Mouse (Mus musculus) liver, embryonic 15.5 days (tissue): ENCODE results near the gene Foxd4. TPM values are rescaled to one million over a fixed set of nuclear protein-coding genes. Genes with fewer than 3 reads are reported as not detected.
"Not testable (repeated sequence)": the region's sequence is repeated elsewhere in the genome, so short reads cannot be mapped to it uniquely, and the experiment has no call there.

Experiments used
- ATAC-seq: fragments of 200-750 bp; cut with Nextera tagmentation; 2 replicates; pipeline ENCODE4 v1.8.0; 2017; ENCODE audit warnings: moderate number of reproducible peaks, mild to moderate bottlenecking, moderate library complexity; ENCODE audit not compliant: insufficient read depth
- H3K27ac ChIP-seq: fragments of 300-500 bp; sonication (generic); replicated peaks from 2 replicates; pipeline ENCODE4 v1.5.1; 2015; ENCODE audit warnings: mild to moderate bottlenecking, inconsistent platforms
- H3K27me3 ChIP-seq: fragments of 300-500 bp; sonication (generic); 2 replicates; pipeline ENCODE4 v1.6.1; 2015; ENCODE audit warnings: mild to moderate bottlenecking, inconsistent platforms
- H3K36me3 ChIP-seq: fragments of 300-500 bp; sonication (generic); replicated peaks from 2 replicates; pipeline ENCODE4 v1.6.1; 2015; ENCODE audit warnings: moderate library complexity, mild to moderate bottlenecking, inconsistent platforms
- H3K4me1 ChIP-seq: fragments of 300-500 bp; sonication (generic); replicated peaks from 2 replicates; pipeline ENCODE4 v1.6.1; 2015; ENCODE audit warnings: inconsistent platforms
- H3K4me2 ChIP-seq: fragments of 300-500 bp; sonication (generic); 2 replicates; pipeline ENCODE4 v1.6.1; 2015; ENCODE audit warnings: moderate library complexity, mild to moderate bottlenecking, inconsistent platforms
- H3K4me3 ChIP-seq: fragments of 300-500 bp; sonication (generic); replicated peaks from 2 replicates; pipeline ENCODE4 v1.5.1; 2015; ENCODE audit warnings: mild to moderate bottlenecking, inconsistent platforms
- H3K9ac ChIP-seq: fragments of 300-500 bp; sonication (generic); 2 replicates; pipeline ENCODE4 v1.6.1; 2015; ENCODE audit warnings: moderate library complexity, mild to moderate bottlenecking, inconsistent platforms
- H3K9me3 ChIP-seq: fragments of 300-500 bp; sonication (generic); replicated peaks from 2 replicates; pipeline ENCODE4 v1.6.1; 2016; ENCODE audit warnings: inconsistent platforms
- WGBS: fragments of 180-500 bp; shearing (Covaris S2); methylation state at CpG from one replicate; pipeline ENCODE4 v1.1.7; 2015; ENCODE audit warnings: mixed read lengths; ENCODE audit not compliant: insufficient replicate concordance; 5-methylcytosine and 5-hydroxymethylcytosine counted together
- polyA plus RNA-seq: library from polyadenylated mRNA; unstranded; fragments of >200 nt; fragmentation: Nextera tagmentation; extraction: Ambion mirVana; gene quantifications from 2 replicates; pipeline ENCODE4 v1.2.1, GENCODE M21; 2015

Gene Foxd4
- polyA plus RNA-seq, 1 experiment from 2014 or later: not detected

- WGBS: 1% methylated on average over 84 of the region's 84 CpGs
These were observed 1.1 kb downstream of the Foxd4 start for GRCm38 (mm10) chr19:24899578-24900544.

GRCm38 (mm10) chr19:24898737-24899577 lies 2.0 kb downstream of the Foxd4 start:
- Histone ChIP-seq H3K4me3 (peak overlapping the region; percentile 20), H3K4me2 (peak overlapping the region; percentile 48), H3K4me1 (no peaks in the 10 kb centered on the region), H3K27ac (no peak overlapping the region), H3K27me3 (peaks cover 88% of the 10 kb centered on the region), H3K36me3 (no peaks in the 10 kb centered on the region), H3K9me3 (no peaks in the 10 kb centered on the region), H3K9ac (no peak overlapping the region)
- ATAC-seq: no peak
- 5% methylated on average over 34 of the region's 34 CpGs for WGBS

More at GRCm38 (mm10) chr19:24899578-24900544, 1.1 kb downstream of the Foxd4 start:
- peak overlapping the region; percentile 20 for H3K4me3 ChIP-seq
- peak overlapping the region; percentile 48 for H3K4me2 ChIP-seq
- no peaks in the 10 kb centered on the region for H3K4me1 ChIP-seq
- no peak overlapping the region for H3K27ac ChIP-seq
- peaks cover 96% of the 10 kb centered on the region for H3K27me3 ChIP-seq
- H3K9ac ChIP-seq: no peak overlapping the region
- no peaks in the 10 kb centered on the region for H3K9me3 ChIP-seq
- no peaks in the 10 kb centered on the region for H3K36me3 ChIP-seq
- no peak for ATAC-seq

DNA sequence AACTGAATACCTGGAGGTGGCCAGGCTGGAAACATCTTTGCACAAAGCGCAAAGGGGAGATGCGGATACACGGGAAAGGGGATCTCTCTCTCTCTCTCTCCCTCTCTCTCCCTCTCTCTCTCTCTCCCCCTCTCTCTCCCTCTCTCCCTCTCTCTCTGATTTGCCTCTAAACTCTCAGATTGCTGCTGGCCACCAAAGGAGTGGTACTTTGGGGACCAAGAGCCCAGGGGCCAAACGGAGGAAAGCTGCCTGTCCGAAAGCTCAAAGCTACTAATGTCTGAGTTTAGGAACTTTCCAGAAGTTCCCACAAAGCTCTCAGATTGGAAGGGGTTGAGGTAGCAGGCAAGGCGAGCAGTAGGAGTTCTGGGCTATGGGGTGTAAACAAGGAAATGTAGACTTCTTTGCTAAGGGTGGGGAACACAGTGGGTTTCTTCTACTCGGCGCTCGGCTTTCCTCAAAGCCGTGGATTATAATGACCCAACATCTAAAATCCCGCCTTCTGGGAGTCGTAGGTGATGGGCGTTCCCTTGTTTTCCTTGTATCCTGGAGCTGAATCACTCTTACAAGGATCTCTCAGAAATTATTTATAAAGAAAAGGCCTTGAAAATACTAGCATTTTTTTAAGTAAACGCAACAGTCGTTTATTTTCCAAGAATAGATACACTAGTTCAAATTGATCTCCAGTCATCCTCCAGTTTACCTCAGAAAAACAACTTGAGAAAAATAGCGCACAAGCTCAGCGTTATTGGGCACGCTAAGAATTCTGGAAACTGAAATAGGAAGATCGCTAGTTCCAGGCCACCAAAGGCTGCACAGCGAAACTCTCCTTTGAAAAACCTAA lies 2.9 kb downstream of the Foxd4 start:
- WGBS: 3% methylated on average over 20 of the region's 20 CpGs

GRCm38 (mm10) chr19:24897006-24897895 lies 3.7 kb downstream of the Foxd4 start:
- Histone ChIP-seq H3K36me3 (no peaks in the 10 kb centered on the region), H3K4me1 (no peaks in the 10 kb centered on the region), H3K4me3 (no peak overlapping the region), H3K9ac (no peak overlapping the region), H3K27me3 (peaks cover 73% of the 10 kb centered on the region), H3K9me3 (no peaks in the 10 kb centered on the region), H3K4me2 (no peak overlapping the region; the same call in 1 of the 2 replicates), H3K27ac (no peak overlapping the region)
- no peak for ATAC-seq
- WGBS: 2% methylated on average over 57 of the region's 57 CpGs

More for the DNA sequence above, 2.9 kb downstream of the Foxd4 start:
- Histone ChIP-seq H3K4me1 (no peaks in the 10 kb centered on the region), H3K4me3 (no peak overlapping the region), H3K27ac (no peak overlapping the region), H3K27me3 (peaks cover 81% of the 10 kb centered on the region), H3K36me3 (no peaks in the 10 kb centered on the region), H3K9me3 (no peaks in the 10 kb centered on the region), H3K9ac (no peak overlapping the region), H3K4me2 (no peak overlapping the region)
- ATAC-seq: no peak

DNA sequence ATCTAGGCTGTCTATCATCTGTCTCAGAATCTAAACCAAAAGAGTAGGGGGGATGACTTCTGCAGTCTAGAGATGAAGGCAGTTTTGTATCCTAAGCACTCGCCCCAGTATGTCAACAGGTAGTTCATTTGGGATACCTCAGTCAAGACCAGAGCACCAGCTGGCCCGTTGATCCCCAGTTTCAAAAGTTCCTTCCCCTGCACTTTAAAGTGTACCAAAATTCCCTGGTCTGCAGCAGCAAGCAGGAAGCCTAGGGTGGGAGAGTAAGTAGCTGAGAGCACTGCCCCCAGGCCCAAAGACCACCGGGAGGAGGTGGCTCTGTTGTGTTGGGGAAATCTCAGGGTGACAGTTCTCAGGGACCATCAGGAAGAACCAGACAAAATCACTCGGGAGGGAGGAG lies 4.5 kb downstream of the Foxd4 start:
- H3K9ac ChIP-seq: no peak overlapping the region
- no peak overlapping the region for H3K27ac ChIP-seq
- H3K4me2 ChIP-seq: no peak overlapping the region
- H3K4me1 ChIP-seq: no peaks in the 10 kb centered on the region
- peaks cover 66% of the 10 kb centered on the region for H3K27me3 ChIP-seq
- H3K4me3 ChIP-seq: no peak overlapping the region
- no peak for ATAC-seq
- no peaks in the 10 kb centered on the region for H3K36me3 ChIP-seq
- WGBS: 18% methylated on average over 4 of the region's 4 CpGs
- H3K9me3 ChIP-seq: no peaks in the 10 kb centered on the region

DNA sequence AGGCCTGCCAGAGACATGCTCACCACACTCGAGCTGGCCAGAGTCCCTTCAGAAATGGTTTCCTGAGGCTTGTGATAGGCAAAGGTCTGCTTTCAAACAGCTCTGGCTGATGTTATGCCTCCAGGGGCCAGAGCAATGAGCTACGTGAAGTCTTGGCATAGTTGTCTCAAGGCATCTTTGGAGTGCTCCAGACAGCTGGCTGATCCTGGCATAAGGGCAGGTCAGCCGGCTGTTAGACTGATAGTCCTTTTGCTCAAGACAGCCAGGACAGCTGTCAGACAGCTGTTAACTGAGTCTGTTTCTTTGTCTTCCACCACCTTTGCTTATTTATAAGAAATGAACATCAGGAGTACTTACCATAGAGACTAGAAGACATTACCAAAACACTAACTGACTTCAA lies 14.1 kb downstream of the Foxd4 start:
- Histone ChIP-seq H3K27ac (no peak overlapping the region), H3K9ac (no peak overlapping the region), H3K9me3 (no peaks in the 10 kb centered on the region), H3K4me2 (no peak overlapping the region), H3K27me3 (peaks cover 25% of the 10 kb centered on the region), H3K36me3 (no peaks in the 10 kb centered on the region), H3K4me3 (no peak overlapping the region), H3K4me1 (no peaks in the 10 kb centered on the region)
- ATAC-seq: no peak
- WGBS: 58% methylated on average over 3 of the region's 3 CpGs

DNA sequence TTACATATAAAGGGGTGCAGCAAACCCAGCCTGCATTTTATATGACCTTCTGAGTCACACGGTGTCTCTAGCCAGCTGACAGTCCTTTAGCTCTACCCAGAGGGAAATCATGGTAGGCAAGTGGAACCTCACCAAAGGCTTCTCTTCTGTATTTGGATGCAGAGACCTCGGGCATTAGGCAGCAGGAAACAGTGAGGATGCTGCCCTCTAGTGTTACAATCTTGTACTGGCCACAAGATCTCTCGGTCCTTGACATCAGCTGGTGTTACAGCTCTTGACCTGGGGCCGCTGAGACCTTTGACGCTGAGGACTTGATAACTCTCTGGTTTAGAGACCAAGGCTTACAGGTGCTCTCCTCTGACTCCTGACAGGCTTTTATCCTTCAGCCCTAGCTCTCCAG lies 15.5 kb downstream of the Foxd4 start:
- 11% methylated on average over 5 of the region's 5 CpGs for WGBS
- Histone ChIP-seq H3K4me1 (no peaks in the 10 kb centered on the region), H3K4me2 (no peak overlapping the region), H3K9me3 (no peaks in the 10 kb centered on the region), H3K4me3 (no peak overlapping the region), H3K9ac (no peak overlapping the region), H3K36me3 (no peaks in the 10 kb centered on the region), H3K27me3 (peaks cover 17% of the 10 kb centered on the region; the same call in 1 of the 2 replicates), H3K27ac (no peak overlapping the region)
- ATAC-seq: no peak

- 45% methylated on average over 4 of the region's 4 CpGs for WGBS
- ATAC-seq: no peak
- no peaks in the 10 kb centered on the region for H3K36me3 ChIP-seq
- no peak overlapping the region for H3K4me2 ChIP-seq
- no peaks in the 10 kb centered on the region for H3K4me1 ChIP-seq
- H3K4me3 ChIP-seq: no peak overlapping the region
- H3K27ac ChIP-seq: no peak overlapping the region
- no peak overlapping the region for H3K9ac ChIP-seq
- no peaks in the 10 kb centered on the region for H3K9me3 ChIP-seq
- H3K27me3 ChIP-seq: peaks cover 8% of the 10 kb centered on the region; the same call in 1 of the 2 replicates
These were observed 19.8 kb downstream of the Foxd4 start for GRCm38 (mm10) chr19:24881237-24881636.

DNA sequence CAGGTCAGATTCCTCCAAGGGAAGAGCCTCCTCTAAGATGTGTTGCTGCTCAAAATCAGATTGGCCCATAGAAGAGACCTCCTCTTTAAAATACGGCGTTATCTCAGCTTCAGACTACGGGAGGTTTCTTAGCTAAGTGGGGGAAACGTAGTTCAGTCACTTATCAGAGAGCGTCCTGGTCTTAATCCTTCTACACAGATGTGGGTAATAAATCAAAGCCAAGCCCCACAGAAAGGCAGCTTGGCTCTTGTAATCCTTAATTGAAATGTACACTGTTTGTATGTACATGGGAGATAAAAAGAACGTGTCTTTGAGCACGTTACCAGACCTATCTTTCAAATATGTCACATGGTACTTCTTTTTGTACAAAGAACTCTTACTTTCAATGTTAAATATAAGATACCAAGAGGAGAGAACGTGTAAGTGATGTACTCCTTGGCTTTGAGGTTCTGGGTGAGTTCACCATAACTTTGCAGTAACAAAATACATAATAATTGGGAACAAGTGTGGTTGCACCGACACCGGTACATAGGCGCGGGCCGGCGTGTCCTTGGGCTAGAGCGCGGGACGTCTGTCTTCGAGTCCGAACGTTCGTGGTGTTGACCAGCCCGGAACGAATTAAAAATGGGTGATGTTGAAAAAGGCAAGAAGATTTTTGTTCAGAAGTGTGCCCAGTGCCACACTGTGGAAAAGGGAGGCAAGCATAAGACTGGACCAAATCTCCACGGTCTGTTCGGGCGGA lies 25.7 kb downstream of the Foxd4 start, which contains the start of gene Gm10053:
Gene Gm10053 (plus strand): TSS at position 558 of the 742 bp plus-strand sequence.
- not testable (repeated sequence) for H3K27me3 ChIP-seq, H3K36me3 ChIP-seq, ATAC-seq, H3K9me3 ChIP-seq, H3K4me1 ChIP-seq, H3K27ac ChIP-seq, H3K4me3 ChIP-seq, H3K4me2 ChIP-seq, H3K9ac ChIP-seq
- WGBS: 54% methylated on average over 23 of the region's 26 CpGs
